Mouse (Mus musculus) ES-CJ7 (cell line): Measurements from ENCODE around the gene Nuak2.
A peak's percentile ranks its signal among the peaks of the same experiment; 100 is the strongest.

Experiments used
- DNase-seq: peaks from one replicate; pipeline ENCODE4 v3.0.0; 2011; ENCODE audit warnings: low read depth, low spot score

Nuak2 gene

GRCm38 (mm10) chr1:132298801-132299464, 17.0 kb upstream of the Nuak2 start:
- no peak for DNase-seq

GRCm38 (mm10) chr1:132299744-132300143, 16.2 kb upstream of the Nuak2 start:
- no peak for DNase-seq

DNA sequence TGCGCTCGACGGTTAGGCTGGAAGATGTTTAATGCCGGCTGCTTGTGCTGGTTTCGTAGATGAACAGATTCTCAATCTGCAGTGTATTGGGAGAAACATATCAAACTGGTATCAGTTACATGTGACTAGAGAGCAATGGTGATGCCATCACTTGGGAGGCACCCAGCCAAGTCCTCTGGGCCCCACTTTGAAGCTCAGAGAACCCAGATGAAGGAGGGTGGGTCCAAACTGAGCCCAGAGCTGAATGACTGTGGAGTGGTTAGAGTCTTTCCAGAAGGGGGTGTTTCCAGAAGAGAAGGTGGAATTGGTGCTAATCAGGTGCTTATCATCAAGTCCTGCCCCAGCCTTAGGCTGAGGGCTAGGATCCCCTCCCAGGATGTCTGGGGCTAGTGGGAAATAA, 14.7 kb upstream of the Nuak2 start:
- DNase-seq = no peak

GRCm38 (mm10) chr1:132302341-132302866, 13.5 kb upstream of the Nuak2 start:
- DNase-seq = no peak

DNA sequence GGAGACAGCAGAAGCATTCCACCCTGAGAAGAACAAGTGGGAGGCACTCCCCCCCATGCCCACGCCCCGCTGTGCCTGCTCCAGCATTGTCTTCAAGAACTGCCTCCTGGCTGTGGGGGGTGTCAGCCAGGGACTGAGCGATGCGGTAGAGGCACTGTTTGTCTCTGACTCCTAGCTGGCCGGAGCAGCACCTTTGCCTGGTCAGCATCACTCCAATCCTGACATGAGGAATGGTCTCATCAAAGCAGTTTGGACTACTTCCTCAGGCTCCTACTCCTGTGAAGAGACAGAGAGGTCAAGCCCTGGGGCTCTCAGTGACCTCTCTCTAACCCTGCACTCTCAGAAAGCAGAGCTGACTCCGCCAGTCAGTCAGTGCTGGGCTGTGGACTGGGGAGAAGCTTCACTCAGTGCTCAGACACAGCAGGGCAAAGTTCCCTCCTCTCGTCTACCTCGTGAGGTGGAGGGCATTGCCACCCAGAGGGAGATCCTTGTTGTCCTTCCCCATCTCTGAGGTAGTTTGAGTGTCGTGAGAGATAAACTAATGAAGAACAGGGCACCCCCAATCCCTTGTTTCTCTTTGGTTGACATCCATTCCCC, 11.2 kb upstream of the Nuak2 start:
- DNase-seq = no peak

DNA sequence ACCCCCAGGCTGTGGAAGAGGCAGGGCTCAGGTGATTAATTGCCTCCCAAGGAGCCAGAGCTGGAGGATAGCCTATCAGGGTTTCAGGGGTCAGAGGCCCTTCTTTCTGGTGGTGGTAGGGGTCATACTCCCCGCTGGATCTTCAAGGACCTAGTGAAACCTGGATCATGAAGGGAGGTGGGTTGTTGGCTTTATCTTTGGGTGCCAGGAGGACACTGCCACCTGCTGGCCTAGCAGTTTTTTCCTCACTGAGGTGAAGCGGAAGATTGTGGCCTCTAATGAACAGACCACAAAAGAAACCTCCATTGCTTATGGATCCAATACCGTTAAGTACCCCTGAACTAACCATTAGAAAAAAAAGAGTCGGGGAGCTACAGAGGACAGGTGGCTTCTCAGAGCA, 9.8 kb upstream of the Nuak2 start:
- DNase-seq = peak; percentile 80

DNA sequence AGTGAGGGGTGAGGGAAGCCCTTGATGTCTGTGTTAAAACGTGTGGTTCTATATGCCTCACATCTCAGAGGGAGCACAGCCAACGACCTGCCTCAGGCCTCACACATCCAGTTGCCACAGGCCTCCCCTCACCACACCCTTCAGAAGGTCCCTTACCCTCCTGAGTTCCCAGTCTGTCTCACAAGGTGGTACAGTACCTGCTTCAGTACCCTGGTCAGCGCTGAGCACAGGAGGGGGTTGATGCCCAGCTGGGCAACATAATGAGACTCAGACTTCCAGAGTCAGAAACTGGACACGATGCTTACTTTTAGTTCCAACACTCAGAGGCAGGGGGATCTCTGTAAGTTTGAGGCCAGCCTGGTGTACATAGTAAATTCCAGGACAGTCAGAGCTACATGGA, 9.1 kb upstream of the Nuak2 start:
- DNase-seq = peak; percentile 66

GRCm38 (mm10) chr1:132307962-132308361, 8.0 kb upstream of the Nuak2 start:
- no peak for DNase-seq

DNA sequence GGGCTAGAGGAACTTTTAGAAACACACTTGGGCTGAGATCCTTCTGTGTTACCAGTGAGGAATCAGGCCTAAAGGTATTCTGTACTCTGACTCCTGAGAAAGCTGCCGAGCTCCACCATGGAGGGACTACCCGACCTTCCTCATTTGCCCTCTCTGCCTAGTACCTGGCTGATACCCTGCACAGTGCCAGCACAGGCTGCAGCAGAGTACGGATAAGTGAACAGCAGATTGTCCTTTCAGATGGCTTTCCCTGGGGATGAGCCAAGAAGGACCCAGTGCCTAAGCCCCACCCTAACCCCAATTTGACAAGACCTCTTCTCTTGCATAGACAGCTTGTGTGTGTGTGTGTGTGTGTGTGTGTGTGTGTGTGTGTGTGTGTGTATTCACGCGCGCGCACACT, 7.3 kb upstream of the Nuak2 start:
- no peak for DNase-seq

DNA sequence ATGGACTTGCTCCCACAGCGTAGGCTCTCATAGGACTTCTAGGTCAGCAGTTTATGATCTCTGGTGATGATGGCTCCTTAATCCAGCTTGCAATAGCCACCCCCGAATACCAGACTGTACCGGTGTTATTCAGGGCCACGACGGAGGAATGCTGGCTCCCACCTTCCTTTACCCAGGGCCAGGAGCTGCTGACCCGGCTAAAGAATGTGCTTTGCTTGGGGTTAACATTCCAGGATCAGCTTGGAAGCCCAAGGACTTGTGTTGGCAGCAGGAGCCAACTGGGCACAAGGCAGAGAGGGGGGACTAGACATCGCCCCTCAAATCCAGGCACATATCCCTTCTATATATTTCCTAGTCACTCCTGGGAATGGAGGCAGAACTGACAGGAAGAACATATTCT, 5.2 kb upstream of the Nuak2 start:
- no peak for DNase-seq

GRCm38 (mm10) chr1:132311174-132311859, 4.6 kb upstream of the Nuak2 start:
- no peak for DNase-seq

DNA sequence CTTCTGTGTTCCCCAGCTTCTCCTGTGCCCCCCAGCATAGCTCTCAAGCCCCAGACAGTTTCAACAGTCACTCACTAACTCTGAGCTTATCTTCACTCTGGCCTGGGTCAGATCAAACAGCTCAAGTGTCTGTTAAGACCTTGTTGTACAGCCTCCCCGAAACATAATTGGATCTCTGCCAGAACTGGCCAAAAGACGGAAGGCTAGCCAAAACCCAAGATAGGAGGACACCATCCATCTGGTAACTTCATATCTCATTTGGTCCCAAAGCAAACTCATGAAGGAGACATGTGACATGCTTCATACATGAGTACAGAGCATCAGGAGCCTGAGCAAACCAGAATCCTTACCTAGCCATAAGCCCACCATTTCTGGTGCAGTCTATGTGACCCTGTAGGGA, 3.9 kb upstream of the Nuak2 start:
- DNase-seq = no peak

- peak; percentile 84 for DNase-seq
These were observed 3.2 kb upstream of the Nuak2 start for GRCm38 (mm10) chr1:132312703-132313102.

DNA sequence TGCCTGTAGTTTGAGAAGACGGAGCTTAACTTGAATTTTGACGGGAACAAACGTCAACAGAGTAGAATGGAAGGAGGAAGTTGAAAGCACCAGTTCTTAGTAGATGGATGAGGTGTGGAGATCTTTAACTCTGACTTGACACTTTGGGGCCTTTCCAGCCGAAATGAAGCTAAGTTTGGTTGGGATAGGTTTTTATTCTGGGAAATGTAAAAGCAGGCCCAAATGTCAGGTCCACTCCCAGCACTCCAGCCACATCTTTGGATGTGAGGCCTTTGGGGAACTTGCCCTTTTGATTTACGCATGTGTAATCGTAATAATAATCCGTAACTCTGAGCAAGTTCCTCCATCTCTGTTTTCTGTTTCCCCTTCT, 684 bp downstream of the Nuak2 start:
- no peak for DNase-seq

- DNase-seq = no peak
These were observed 1.5 kb downstream of the Nuak2 start for GRCm38 (mm10) chr1:132317413-132317812.

- DNase-seq = no peak
These were observed 2.3 kb downstream of the Nuak2 start for GRCm38 (mm10) chr1:132317894-132318863.

- no peak for DNase-seq
These were observed 3.3 kb downstream of the Nuak2 start for GRCm38 (mm10) chr1:132319242-132319641.

GRCm38 (mm10) chr1:132321821-132322580, 6.1 kb downstream of the Nuak2 start:
- no peak for DNase-seq

- DNase-seq = peak; percentile 92
These were observed 7.0 kb downstream of the Nuak2 start for GRCm38 (mm10) chr1:132322711-132323542.

- DNase-seq = no peak
These were observed 10.9 kb downstream of the Nuak2 start for GRCm38 (mm10) chr1:132326777-132327176.
